Mouse (Mus musculus) right cerebral cortex, postnatal 25 days (tissue): ENCODE measurements at regions not wholly inside any gene's neighbourhood (a gene's known extent, or its start where the extent isn't known, plus 50 kb on each side); places are given as distances from the start of the nearest gene placed in this dataset.
A peak's percentile ranks its signal among the peaks of the same experiment; 100 is the strongest.
"Not testable (repeated sequence)": the region's sequence is repeated elsewhere in the genome, so short reads cannot be mapped to it uniquely, and the experiment has no call there.

Source experiments
- DNase-seq: peaks from one replicate; pipeline ENCODE4 v3.0.0; 2022

- DNase-seq: no peak
Measured at GRCm38 (mm10) chr3:57963965-57964364, 116.1 kb upstream of the Pfn2 start.

GRCm38 (mm10) chr3:57970614-57971013 lies 122.7 kb upstream of the Pfn2 start:
- not testable (repeated sequence) for DNase-seq

GRCm38 (mm10) chr3:57972469-57973245 lies 124.8 kb upstream of the Pfn2 start:
- no peak for DNase-seq

GRCm38 (mm10) chr3:57973546-57973945 lies 125.7 kb upstream of the Pfn2 start:
- DNase-seq: no peak

- no peak for DNase-seq
Measured at GRCm38 (mm10) chr3:57975379-57975778, 127.5 kb upstream of the Pfn2 start.

GRCm38 (mm10) chr3:57976640-57977229 lies 128.9 kb upstream of the Pfn2 start:
- peak; percentile 11 for DNase-seq

GRCm38 (mm10) chr3:57988175-57988574 lies 140.3 kb upstream of the Pfn2 start:
- no peak for DNase-seq

- DNase-seq: no peak
Measured at GRCm38 (mm10) chr3:57990738-57991137, 142.9 kb upstream of the Pfn2 start.

- peak; percentile 42 for DNase-seq
Measured at GRCm38 (mm10) chr3:57998121-57999102, 150.5 kb upstream of the Pfn2 start.

GRCm38 (mm10) chr3:58002792-58003574 lies 155.1 kb upstream of the Pfn2 start:
- DNase-seq: no peak

GRCm38 (mm10) chr3:58024750-58025392 lies 177.0 kb upstream of the Pfn2 start:
- DNase-seq: no peak

- no peak for DNase-seq
Measured at GRCm38 (mm10) chr3:58049618-58050017, 201.7 kb upstream of the Pfn2 start.

GRCm38 (mm10) chr3:58054726-58055125 lies 206.8 kb upstream of the Pfn2 start:
- no peak for DNase-seq

GRCm38 (mm10) chr3:58055181-58055580 lies 207.3 kb upstream of the Pfn2 start:
- no peak for DNase-seq

- DNase-seq: no peak
Measured at GRCm38 (mm10) chr3:58056191-58057063, 208.5 kb upstream of the Pfn2 start.

- DNase-seq: no peak
Measured at GRCm38 (mm10) chr3:58057064-58057396, 209.2 kb upstream of the Pfn2 start.

- no peak for DNase-seq
Measured at GRCm38 (mm10) chr3:58058134-58058533, 210.3 kb upstream of the Pfn2 start.

- DNase-seq: no peak
Measured at GRCm38 (mm10) chr3:58063852-58064549, 216.1 kb upstream of the Pfn2 start.

- no peak for DNase-seq
Measured at GRCm38 (mm10) chr3:58071574-58071973, 223.7 kb upstream of the Pfn2 start.

GRCm38 (mm10) chr3:58072230-58072839 lies 224.5 kb upstream of the Pfn2 start:
- no peak for DNase-seq
